Mouse (Mus musculus) heart, embryonic 12.5 days (tissue): ENCODE data around the gene Cpxm1. TPM values are rescaled to one million over a fixed set of nuclear protein-coding genes. Genes with fewer than 3 reads are reported as not detected.

Source experiments
- ATAC-seq: fragments of 200-750 bp; cut with Nextera tagmentation; 2 replicates; pipeline ENCODE4 v1.8.0; 2017; ENCODE audit warnings: moderate TSS enrichment, moderate library complexity; ENCODE audit not compliant: insufficient number of reproducible peaks, low FRiP score
- H3K27ac ChIP-seq: fragments of 300-500 bp; sonication (generic); 2 replicates; pipeline ENCODE4 v1.5.1; 2016; ENCODE audit warnings: mild to moderate bottlenecking, moderate library complexity; ENCODE audit not compliant: poor library complexity, severe bottlenecking
- H3K27me3 ChIP-seq: fragments of 300-500 bp; sonication (generic); replicated peaks from 2 replicates; pipeline ENCODE4 v1.6.1; 2016; ENCODE audit warnings: mild to moderate bottlenecking, moderate library complexity
- H3K36me3 ChIP-seq: fragments of 300-500 bp; sonication (generic); 2 replicates; pipeline ENCODE4 v1.6.1; 2016; ENCODE audit warnings: mild to moderate bottlenecking, moderate library complexity
- H3K4me1 ChIP-seq: fragments of 300-500 bp; sonication (generic); replicated peaks from 2 replicates; pipeline ENCODE4 v1.6.1; 2016; ENCODE audit warnings: mild to moderate bottlenecking
- H3K4me2 ChIP-seq: fragments of 300-500 bp; sonication (generic); 2 replicates; pipeline ENCODE4 v1.6.1; 2016; ENCODE audit warnings: mild to moderate bottlenecking, moderate library complexity
- H3K4me3 ChIP-seq: fragments of 300-500 bp; sonication (generic); 2 replicates; pipeline ENCODE4 v1.5.1; 2016; ENCODE audit warnings: mild to moderate bottlenecking
- H3K9ac ChIP-seq: fragments of 300-500 bp; sonication (generic); 2 replicates; pipeline ENCODE4 v1.6.1; 2016; ENCODE audit warnings: mild to moderate bottlenecking, moderate library complexity
- H3K9me3 ChIP-seq: fragments of 300-500 bp; sonication (generic); replicated peaks from 2 replicates; pipeline ENCODE4 v1.6.1; 2016; ENCODE audit warnings: mild to moderate bottlenecking, moderate library complexity
- WGBS: fragments of 180-500 bp; shearing (Covaris S2); methylation state at CpG from one replicate; pipeline ENCODE4 v1.1.7; 2016; 5-methylcytosine and 5-hydroxymethylcytosine counted together
- polyA plus RNA-seq: library from polyadenylated mRNA; unstranded; fragments of >200 nt; fragmentation: Nextera tagmentation; extraction: Ambion mirVana; gene quantifications from 2 replicates; pipeline ENCODE4 v1.2.1, GENCODE M21; 2016

The Cpxm1 gene
- 32.2 and 33.3 TPM in 2 replicates for polyA plus RNA-seq

- ATAC-seq: peak; percentile 85
- WGBS: under 1% methylated on average over 36 of the region's 53 CpGs
- H3K4me1 ChIP-seq: 0 out of 2 replicates have a peak, but pooled peaks cover 6% of the 10 kb centered on the region
- H3K27me3 ChIP-seq: 0 out of 2 replicates have a peak, but pooled peaks cover 8% of the 10 kb centered on the region
- H3K4me3 ChIP-seq: peak within 1 kb of the TSS; percentile 72
- H3K27ac ChIP-seq: 0 out of 2 replicates have a peak within 1 kb of the TSS, but pooled peaks have one; percentile 32
- peak within 1 kb of the TSS; percentile 96 for H3K4me2 ChIP-seq
- peaks cover 25% of the 10 kb centered on the region for H3K36me3 ChIP-seq
- H3K9ac ChIP-seq: peak within 1 kb of the TSS; percentile 81
- H3K9me3 ChIP-seq: no peaks in the 10 kb centered on the region
These were observed at the start of gene Cpxm1 for GRCm38 (mm10) chr2:130397186-130397985. Cpxm1 (minus strand) TSS chr2:130397574.

- H3K4me1 ChIP-seq: no peaks in the 10 kb centered on the region
- peaks cover 77% of the 10 kb centered on the region for H3K36me3 ChIP-seq
- no peak overlapping the region for H3K9ac ChIP-seq
- no peaks in the 10 kb centered on the region for H3K9me3 ChIP-seq
- no peak for ATAC-seq
- no peak overlapping the region for H3K4me2 ChIP-seq
- WGBS: 85% methylated on average over 10 of the region's 10 CpGs
- no peaks in the 10 kb centered on the region for H3K27me3 ChIP-seq
- H3K4me3 ChIP-seq: no peak overlapping the region
- no peak overlapping the region for H3K27ac ChIP-seq
These were observed 44.8 kb upstream of the Cpxm1 start for GRCm38 (mm10) chr2:130442162-130442561.

- Histone ChIP-seq H3K27ac (no peak overlapping the region), H3K27me3 (no peaks in the 10 kb centered on the region), H3K4me1 (no peaks in the 10 kb centered on the region), H3K9me3 (no peaks in the 10 kb centered on the region), H3K4me2 (no peak overlapping the region), H3K9ac (no peak overlapping the region), H3K4me3 (no peak overlapping the region), H3K36me3 (peaks cover 74% of the 10 kb centered on the region)
- ATAC-seq: no peak
- 83% methylated on average over 4 of the region's 4 CpGs for WGBS
These were observed 42.6 kb upstream of the Cpxm1 start for GRCm38 (mm10) chr2:130439840-130440480.

- H3K27ac ChIP-seq: no peak overlapping the region
- no peak overlapping the region for H3K9ac ChIP-seq
- ATAC-seq: no peak
- no peaks in the 10 kb centered on the region for H3K27me3 ChIP-seq
- H3K36me3 ChIP-seq: peaks cover 65% of the 10 kb centered on the region
- no peak overlapping the region for H3K4me2 ChIP-seq
- no peaks in the 10 kb centered on the region for H3K9me3 ChIP-seq
- H3K4me3 ChIP-seq: no peak overlapping the region
- H3K4me1 ChIP-seq: no peaks in the 10 kb centered on the region
- 88% methylated on average over 3 of the region's 3 CpGs for WGBS
These were observed 41.5 kb upstream of the Cpxm1 start for GRCm38 (mm10) chr2:130438861-130439260.

- no peak overlapping the region for H3K27ac ChIP-seq
- H3K27me3 ChIP-seq: no peaks in the 10 kb centered on the region
- H3K4me2 ChIP-seq: no peak overlapping the region
- H3K4me1 ChIP-seq: no peaks in the 10 kb centered on the region
- ATAC-seq: no peak
- peaks cover 47% of the 10 kb centered on the region for H3K36me3 ChIP-seq
- 89% methylated on average over 1 of the region's 1 CpGs for WGBS
- no peaks in the 10 kb centered on the region for H3K9me3 ChIP-seq
- no peak overlapping the region for H3K4me3 ChIP-seq
- H3K9ac ChIP-seq: no peak overlapping the region
These were observed 39.4 kb upstream of the Cpxm1 start for GRCm38 (mm10) chr2:130436769-130437168.

GRCm38 (mm10) chr2:130433152-130433551 lies 35.8 kb upstream of the Cpxm1 start:
- WGBS: 24% methylated on average over 4 of the region's 4 CpGs
- no peaks in the 10 kb centered on the region for H3K27me3 ChIP-seq

GRCm38 (mm10) chr2:130432157-130432556 lies 34.8 kb upstream of the Cpxm1 start:
- ATAC-seq: no peak
- Histone ChIP-seq H3K9me3 (no peaks in the 10 kb centered on the region), H3K4me1 (peaks cover 13% of the 10 kb centered on the region), H3K36me3 (peaks cover 11% of the 10 kb centered on the region), H3K9ac (no peak overlapping the region), H3K4me3 (no peak overlapping the region), H3K4me2 (no peak overlapping the region), H3K27me3 (no peaks in the 10 kb centered on the region), H3K27ac (no peak overlapping the region)
- 71% methylated on average over 3 of the region's 3 CpGs for WGBS

More at GRCm38 (mm10) chr2:130433152-130433551, 35.8 kb upstream of the Cpxm1 start:
- Histone ChIP-seq H3K4me2 (no peak overlapping the region), H3K4me3 (no peak overlapping the region), H3K27ac (no peak overlapping the region), H3K36me3 (peaks cover 19% of the 10 kb centered on the region), H3K4me1 (peaks cover 13% of the 10 kb centered on the region), H3K9me3 (no peaks in the 10 kb centered on the region), H3K9ac (no peak overlapping the region)
- ATAC-seq: no peak

- Histone ChIP-seq H3K4me2 (no peak overlapping the region), H3K27me3 (no peaks in the 10 kb centered on the region), H3K9ac (no peak overlapping the region), H3K4me1 (peaks cover 13% of the 10 kb centered on the region), H3K9me3 (no peaks in the 10 kb centered on the region), H3K27ac (no peak overlapping the region), H3K4me3 (no peak overlapping the region), H3K36me3 (peaks cover 11% of the 10 kb centered on the region)
- no peak for ATAC-seq
- 70% methylated on average over 3 of the region's 3 CpGs for WGBS
These were observed 33.1 kb upstream of the Cpxm1 start for GRCm38 (mm10) chr2:130430484-130430883.

- 50% methylated on average over 2 of the region's 2 CpGs for WGBS
- Histone ChIP-seq H3K9me3 (no peaks in the 10 kb centered on the region), H3K4me2 (no peak overlapping the region), H3K9ac (no peak overlapping the region), H3K4me3 (no peak overlapping the region), H3K36me3 (peaks cover 11% of the 10 kb centered on the region), H3K27ac (no peak overlapping the region), H3K27me3 (no peaks in the 10 kb centered on the region), H3K4me1 (peaks cover 18% of the 10 kb centered on the region)
- no peak for ATAC-seq
These were observed 32.5 kb upstream of the Cpxm1 start for GRCm38 (mm10) chr2:130429851-130430250.

GRCm38 (mm10) chr2:130425112-130425511 lies 27.7 kb upstream of the Cpxm1 start:
- 29% methylated on average over 5 of the region's 5 CpGs for WGBS
- H3K4me3 ChIP-seq: peak overlapping the region; percentile 80

GRCm38 (mm10) chr2:130424126-130424853 lies 26.9 kb upstream of the Cpxm1 start, which contains the start of the genes Vps16 and Pced1a:
Vps16 (plus strand) TSS chr2:130424339.
Pced1a (minus strand) TSS chr2:130424701.
- Histone ChIP-seq H3K4me1 (peaks cover 13% of the 10 kb centered on the region), H3K9ac (peak within 1 kb of the TSS; percentile 79), H3K4me3 (peak within 1 kb of the TSS; percentile 80), H3K27me3 (no peaks in the 10 kb centered on the region), H3K36me3 (peaks cover 16% of the 10 kb centered on the region; the same call in 1 of the 2 replicates), H3K4me2 (peak within 1 kb of the TSS; percentile 78), H3K9me3 (no peaks in the 10 kb centered on the region), H3K27ac (peak within 1 kb of the TSS; percentile 79)
- peak; percentile 95 for ATAC-seq
- under 1% methylated on average over 58 of the region's 58 CpGs for WGBS

More at GRCm38 (mm10) chr2:130425112-130425511, 27.7 kb upstream of the Cpxm1 start:
- Histone ChIP-seq H3K27me3 (no peaks in the 10 kb centered on the region), H3K9ac (peak overlapping the region; percentile 79), H3K4me1 (peaks cover 19% of the 10 kb centered on the region), H3K27ac (no peak overlapping the region; the same call in 1 of the 2 replicates), H3K9me3 (no peaks in the 10 kb centered on the region), H3K36me3 (peaks cover 11% of the 10 kb centered on the region; the same call in 1 of the 2 replicates), H3K4me2 (peak overlapping the region; percentile 78)
- ATAC-seq: no peak
